ENCODE assay signal across 11 mouse cellular contexts in the genomic region with DNA sequence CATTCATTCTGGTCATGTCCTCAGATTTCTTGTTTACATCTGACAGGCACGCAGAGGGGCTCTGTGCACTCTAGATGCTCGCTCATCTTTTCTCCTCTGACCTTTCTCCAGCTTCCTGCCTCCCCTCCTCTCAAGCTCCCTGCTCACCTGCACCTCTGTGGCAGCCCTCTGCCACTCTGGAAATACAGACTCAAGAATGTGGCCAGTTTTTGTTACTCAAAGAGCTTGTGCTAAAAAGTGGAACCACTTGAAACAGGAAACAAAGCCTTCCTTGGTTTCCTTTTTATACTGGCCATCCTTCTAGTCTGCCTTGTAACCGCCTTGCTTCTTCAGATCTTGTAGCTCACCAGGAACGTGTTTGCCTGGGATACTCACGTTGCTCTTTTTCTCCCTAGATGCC.
DNase-seq lines count a peak whose midpoint lies in the region; ATAC-seq and TF ChIP-seq lines count a peak whose summit lies in the region.
"Had no signal": no experiment of that assay in that cellular context is flagged by ENCODE, and none has a peak within 500 bp of the region (broad histone marks: within the 10 kb centered on the region; RNA-seq: fewer than 3 reads in every experiment).

No protein-coding gene starts in this region.

- WGBS in liver, embryonic 13.5 days (ENCODE audit: insufficient replicate concordance), result 21% methylated on average over 5 of the region's 5 CpGs

- H3K36me3 ChIP-seq in liver, embryonic 13.5 days, result no peaks in the 10 kb centered on the region
- H3K36me3 ChIP-seq: embryonic facial prominence, embryonic 12.5 days; midbrain, embryonic 12.5 days had no signal

- peak overlapping the region; percentile 28; the same call in 1 of the 2 replicates for H3K9ac ChIP-seq in liver, embryonic 13.5 days
- H3K9ac ChIP-seq: embryonic facial prominence, embryonic 12.5 days; midbrain, embryonic 12.5 days had no signal

- no peak for TF ChIP-seq POLR2A in cortical plate, adult 2 months (IDR thresholded peaks at IDR 0.05; ENCODE audit: extremely low read depth, insufficient read depth, low read length)

- no peaks in the 10 kb centered on the region for H3K9me3 ChIP-seq in liver, embryonic 13.5 days (replicated peaks)
- H3K9me3 ChIP-seq: embryonic facial prominence, embryonic 12.5 days; midbrain, embryonic 12.5 days had no signal

- H3K27ac ChIP-seq in gastrocnemius, adult 2 months, result peak overlapping the region; percentile 24; the same call in 1 of the 2 replicates
- H3K27ac ChIP-seq in liver, embryonic 13.5 days, result peak overlapping the region; percentile 48
- peak overlapping the region; percentile 87 for H3K27ac ChIP-seq in cortical plate, adult 2 months (ENCODE audit: insufficient read depth, low read length)
- H3K27ac ChIP-seq: midbrain, embryonic 12.5 days had no signal

- intact Hi-C loops in gastrocnemius, adult 2 months (cut with DNase I), result no loop called here
- intact Hi-C loops in gastrocnemius, postnatal 14 days (cut with DNase I; ENCODE audit: low total_unique reads), result no loop called here

- no peak overlapping the region for H3K4me3 ChIP-seq in gastrocnemius, adult 2 months
- no peak overlapping the region for H3K4me3 ChIP-seq in liver, embryonic 13.5 days (replicated peaks)
- H3K4me3 ChIP-seq in cortical plate, adult 2 months (ENCODE audit: insufficient read depth, low read length), result no peak overlapping the region
- H3K4me3 ChIP-seq: embryonic facial prominence, embryonic 12.5 days; midbrain, embryonic 12.5 days had no signal

- H3K27me3 ChIP-seq in liver, embryonic 13.5 days, result no peaks in the 10 kb centered on the region
- H3K27me3 ChIP-seq: embryonic facial prominence, embryonic 12.5 days; midbrain, embryonic 12.5 days had no signal

- TF ChIP-seq CTCF in gastrocnemius, adult 2 months (IDR thresholded peaks at IDR 0.05), result no peak
- TF ChIP-seq CTCF in cortical plate, adult 2 months (IDR thresholded peaks at IDR 0.05; ENCODE audit: extremely low read depth, insufficient read depth, low read length), result no peak

- DNase-seq in gastrocnemius, adult 2 months, result no peak
- DNase-seq in gastrocnemius, postnatal 14 days, result no peak
- DNase-seq in liver, embryonic 13.5 days, result no peak
- no peak for DNase-seq in liver
- DNase-seq in naive thymus-derived CD4-positive, alpha-beta T cell, adult 2 months (ENCODE audit: low read depth), result peak; percentile 49
- DNase-seq in adrenal gland, postnatal 14 days, result no peak
- DNase-seq: kidney, postnatal 10 days had no signal

- no peak overlapping the region for H3K4me2 ChIP-seq in liver, embryonic 13.5 days
- H3K4me2 ChIP-seq: embryonic facial prominence, embryonic 12.5 days; midbrain, embryonic 12.5 days had no signal

- ATAC-seq in liver, embryonic 13.5 days (ENCODE audit: low read depth), result no peak
- no peak for ATAC-seq in erythroblast, adult 5-6 weeks (replicated peaks; ENCODE audit: low FRiP score, poor library complexity, severe bottlenecking)

- H3K4me1 ChIP-seq in liver, embryonic 13.5 days (replicated peaks), result peaks cover 29% of the 10 kb centered on the region
- H3K4me1 ChIP-seq in cortical plate, adult 2 months (ENCODE audit: control insufficient read depth, insufficient read depth, low read length), result peaks cover 16% of the 10 kb centered on the region

Comparison
In these comparisons a context has a peak if more than half of its experiments do, and no peak if none do; other contexts are left out.
1. H3K27ac ChIP-seq: peak in every context shown above with its lines; median percentile 87 in cortical plate, adult 2 months; 48 in liver, embryonic 13.5 days; 24 in gastrocnemius, adult 2 months.